In the genomic region with DNA sequence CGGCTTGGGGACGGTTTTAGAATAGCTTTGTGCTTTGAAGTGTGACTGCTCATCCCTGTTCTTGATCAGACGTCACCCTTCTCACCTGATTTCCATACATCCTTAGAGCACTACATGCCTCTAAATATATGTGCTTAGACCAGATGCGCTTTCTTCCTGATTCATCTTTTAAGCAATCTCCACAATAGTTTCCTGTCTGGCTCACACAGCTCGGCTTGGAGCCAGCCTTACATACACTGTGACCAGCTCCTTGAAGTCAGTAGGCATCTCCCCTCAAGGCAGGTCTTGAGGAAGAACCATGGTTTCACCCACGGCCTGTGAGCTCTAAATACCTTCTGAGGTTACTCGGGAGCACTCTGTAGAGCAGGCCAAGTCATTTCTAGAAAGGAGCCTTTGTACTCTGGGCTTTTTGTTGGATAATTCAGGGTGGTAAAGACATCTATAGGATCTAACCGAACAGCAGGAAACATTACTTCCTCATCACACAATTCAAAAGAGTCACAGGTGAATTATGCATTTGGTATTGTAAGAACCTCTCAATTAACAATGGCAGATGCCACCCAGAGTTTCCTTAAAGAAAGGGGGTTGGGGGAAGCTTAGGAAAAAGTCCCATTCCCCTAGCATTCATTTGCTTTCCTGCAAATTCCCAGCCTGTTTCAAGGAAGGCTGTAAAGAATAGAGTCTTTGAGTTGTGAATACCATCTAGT, we compare ENCODE assay signal across 13 mouse cellular contexts.
A peak's percentile ranks its signal among the peaks of the same experiment; 100 is the strongest.
DNase-seq lines count a peak whose midpoint lies in the region; ATAC-seq and TF ChIP-seq lines count a peak whose summit lies in the region.
"Had no signal": no experiment of that assay in that cellular context is flagged by ENCODE, and none has a peak within 500 bp of the region (broad histone marks: within the 10 kb centered on the region; RNA-seq: fewer than 3 reads in every experiment).

No protein-coding gene starts in this region.

- DNase-seq in forebrain, postnatal 0 days: no peak
- peak; percentile 34 to 40 for DNase-seq in left cerebral cortex, postnatal 14 days (ENCODE audit: low spot score in 2 of 2)
- DNase-seq in left cerebral cortex, adult 11 months (ENCODE audit: low spot score): no peak
- peak; percentile 69 for DNase-seq in R1 (ENCODE audit: low read depth, low spot score)
- no peak for DNase-seq in embryo, embryonic 11 days
- no peak for DNase-seq in spleen, postnatal 36 days (ENCODE audit: low spot score in 2 of 2)
- DNase-seq: cerebellum, adult 9-11 months; gastrocnemius, postnatal 36 days; heart, postnatal 4 days had no signal

- no peak overlapping the region for H3K4me3 ChIP-seq in forebrain, embryonic 12.5 days (replicated peaks)
- H3K4me3 ChIP-seq in forebrain, postnatal 0 days (ENCODE audit: low read depth, low read length): no peak overlapping the region
- H3K4me3 ChIP-seq in midbrain, embryonic 13.5 days (replicated peaks): no peak overlapping the region
- H3K4me3 ChIP-seq: limb, embryonic 12.5 days had no signal

- H3K36me3 ChIP-seq in forebrain, embryonic 12.5 days (replicated peaks): peaks cover 77% of the 10 kb centered on the region
- peaks cover 11% of the 10 kb centered on the region; the same call in 1 of the 2 replicates for H3K36me3 ChIP-seq in forebrain, postnatal 0 days (ENCODE audit: insufficient read depth)
- H3K36me3 ChIP-seq in midbrain, embryonic 13.5 days: peaks cover 57% of the 10 kb centered on the region

- H3K9me3 ChIP-seq in forebrain, embryonic 12.5 days: no peaks in the 10 kb centered on the region
- H3K9me3 ChIP-seq in forebrain, postnatal 0 days (ENCODE audit: low read length): no peaks in the 10 kb centered on the region
- no peaks in the 10 kb centered on the region for H3K9me3 ChIP-seq in midbrain, embryonic 13.5 days
- H3K9me3 ChIP-seq: limb, embryonic 12.5 days had no signal

- intact Hi-C loops in left cerebral cortex, postnatal 14 days (cut with DNase I): no loop called here

- WGBS in forebrain, embryonic 12.5 days: 51% methylated on average over 8 of the region's 8 CpGs
- WGBS in forebrain, postnatal 0 days: 49% methylated on average over 8 of the region's 8 CpGs
- WGBS in midbrain, embryonic 13.5 days: 49% methylated on average over 8 of the region's 8 CpGs

- H3K27me3 ChIP-seq in forebrain, embryonic 12.5 days: no peaks in the 10 kb centered on the region
- no peaks in the 10 kb centered on the region for H3K27me3 ChIP-seq in forebrain, postnatal 0 days (ENCODE audit: insufficient read depth, low read length)
- no peaks in the 10 kb centered on the region for H3K27me3 ChIP-seq in midbrain, embryonic 13.5 days
- H3K27me3 ChIP-seq: limb, embryonic 12.5 days; Patski had no signal

- H3K27ac ChIP-seq in forebrain, embryonic 12.5 days: peak overlapping the region; percentile 16; the same call in 1 of the 2 replicates
- no peak overlapping the region for H3K27ac ChIP-seq in forebrain, postnatal 0 days (ENCODE audit: low read depth, low read length)
- peak overlapping the region; percentile 60 for H3K27ac ChIP-seq in midbrain, embryonic 13.5 days

- H3K4me2 ChIP-seq in forebrain, embryonic 12.5 days: no peak overlapping the region
- no peak overlapping the region for H3K4me2 ChIP-seq in forebrain, postnatal 0 days (ENCODE audit: low read depth)
- H3K4me2 ChIP-seq in midbrain, embryonic 13.5 days (replicated peaks): no peak overlapping the region
- H3K4me2 ChIP-seq: limb, embryonic 12.5 days had no signal

- TF ChIP-seq CTCF in forebrain, postnatal 0 days (IDR thresholded peaks at IDR 0.05; ENCODE audit: low read depth): no peak

- peaks cover 34% of the 10 kb centered on the region for H3K4me1 ChIP-seq in forebrain, embryonic 12.5 days
- 0 out of 2 replicates have a peak, but pooled peaks cover 4% of the 10 kb centered on the region for H3K4me1 ChIP-seq in forebrain, postnatal 0 days (ENCODE audit: insufficient read depth)
- H3K4me1 ChIP-seq in midbrain, embryonic 13.5 days (replicated peaks): peaks cover 35% of the 10 kb centered on the region

- no peak for ATAC-seq in forebrain, embryonic 12.5 days (ENCODE audit: low FRiP score)
- ATAC-seq in forebrain, postnatal 0 days: no peak; the same call in 1 of the 2 replicates
- 0 out of 2 replicates have a peak, but pooled peaks have one; percentile 26 for ATAC-seq in midbrain, embryonic 13.5 days
- ATAC-seq: Patski had no signal

- H3K9ac ChIP-seq in forebrain, embryonic 12.5 days: no peak overlapping the region
- H3K9ac ChIP-seq in forebrain, postnatal 0 days: no peak overlapping the region
- H3K9ac ChIP-seq in midbrain, embryonic 13.5 days (replicated peaks): no peak overlapping the region
- H3K9ac ChIP-seq: limb, embryonic 12.5 days had no signal

Comparison
In these comparisons a context has a peak if more than half of its experiments do, and no peak if none do; other contexts are left out.
1. DNase-seq: peak in left cerebral cortex, postnatal 14 days (2 of 2) and R1 (single experiment); none in forebrain, postnatal 0 days (single experiment), left cerebral cortex, adult 11 months (single experiment), embryo, embryonic 11 days (single experiment) and spleen, postnatal 36 days (0 of 2).